Mouse (Mus musculus) spleen, postnatal 0 days (tissue): ENCODE measurements around the gene Gal. TPM values are rescaled to one million over a fixed set of nuclear protein-coding genes. Genes with fewer than 3 reads are reported as not detected.

Experiments
- polyA plus RNA-seq: library from polyadenylated mRNA; unstranded; fragments of >200 nt; fragmentation: Nextera tagmentation; extraction: Ambion mirVana; gene quantifications from 2 replicates; pipeline ENCODE4 v1.2.1, GENCODE M21; 2015

The Gal gene
- 1.2 and 2.1 TPM in 2 replicates for polyA plus RNA-seq

DNA sequence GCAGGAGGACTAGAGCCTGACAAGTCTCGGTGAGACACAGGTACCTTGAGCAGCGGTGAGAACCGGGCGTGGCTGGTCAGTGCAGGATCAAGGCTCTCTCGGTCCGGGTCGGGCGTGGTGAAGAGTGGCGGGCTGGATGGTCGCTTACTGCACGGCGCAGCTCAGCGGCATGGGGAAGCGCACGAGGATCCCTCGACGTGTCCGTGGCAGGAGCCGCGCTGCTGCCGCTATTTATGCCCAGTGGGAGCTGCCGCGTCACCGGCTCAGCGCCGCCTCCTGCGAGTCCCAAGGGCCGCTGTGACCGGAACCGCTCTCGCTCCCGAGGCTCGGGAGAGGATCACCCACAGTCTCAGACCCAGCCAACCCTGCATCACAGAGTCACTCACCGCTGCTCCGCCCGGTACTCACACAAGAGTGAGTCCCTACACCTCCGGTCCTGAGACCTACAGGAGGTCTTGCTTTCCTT, at the start of gene Gal:
TSS of gene Gal (minus strand) at position 277 of the 466 bp plus-strand sequence.

DNA sequence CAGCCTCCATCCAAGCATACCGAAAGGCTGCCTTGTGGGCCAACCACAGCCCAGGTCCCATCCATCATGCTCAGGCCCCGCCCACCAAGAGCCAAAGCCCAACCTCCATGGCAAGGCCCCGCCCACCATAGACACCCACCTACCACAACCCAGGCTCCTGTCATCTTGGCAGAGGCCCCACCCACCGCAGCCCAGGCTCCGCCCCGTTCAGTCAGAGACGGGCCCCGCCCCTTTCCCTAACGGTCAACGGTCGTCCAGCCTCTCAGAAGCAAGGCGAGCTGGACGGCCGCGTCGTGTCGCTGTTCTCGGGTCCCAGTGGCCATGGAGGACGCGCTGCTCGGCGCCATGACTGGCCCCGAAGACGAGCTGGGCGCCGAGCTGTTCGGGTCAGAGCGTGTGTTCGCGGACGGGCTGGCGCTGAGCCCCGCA, 25.7 kb downstream of the Gal start, which contains the start of gene Tesmin:
TSS of gene Tesmin (plus strand) at position 229 of the 429 bp plus-strand sequence.

Other genes starting within 250 kb of the Gal start
- gene Mrpl21, start 131.6 kb downstream of the Gal start, polyA plus RNA-seq = 79.9 and 80.0 TPM in 2 replicates
- gene Ighmbp2, start 131.5 kb downstream of the Gal start, polyA plus RNA-seq = 3.9 and 4.6 TPM in 2 replicates
- gene Cpt1a, start 92.2 kb downstream of the Gal start, polyA plus RNA-seq = 29.4 and 31.1 TPM in 2 replicates
- gene Tesmin, start 25.7 kb downstream of the Gal start, polyA plus RNA-seq = 1.2 and 1.7 TPM in 2 replicates
- gene Ppp6r3, start 161.2 kb upstream of the Gal start, polyA plus RNA-seq = 26.4 and 29.6 TPM in 2 replicates